Mouse (Mus musculus) gastrocnemius, adult 8-10 months (tissue): ENCODE measurements around the gene Gm20683. TPM values are rescaled to one million over a fixed set of nuclear protein-coding genes. Genes with fewer than 3 reads are reported as not detected.
"Not testable (repeated sequence)": the region's sequence is repeated elsewhere in the genome, so short reads cannot be mapped to it uniquely, and the experiment has no call there.

Experiments
- DNase-seq, 2 experiments: peaks; one replicate each; pipeline ENCODE4 v3.0.0; 2022; ENCODE audit warnings: low spot score in 2 of 2
- total RNA-seq, 4 experiments: library from RNA; stranded (reverse); gene quantifications; 2 replicates each; pipeline ENCODE4 v1.2.4; 2022

The Gm20683 gene
- total RNA-seq, 4 experiments from 2014 or later = 9.1 to 15.3 (median 12.3) TPM

DNA sequence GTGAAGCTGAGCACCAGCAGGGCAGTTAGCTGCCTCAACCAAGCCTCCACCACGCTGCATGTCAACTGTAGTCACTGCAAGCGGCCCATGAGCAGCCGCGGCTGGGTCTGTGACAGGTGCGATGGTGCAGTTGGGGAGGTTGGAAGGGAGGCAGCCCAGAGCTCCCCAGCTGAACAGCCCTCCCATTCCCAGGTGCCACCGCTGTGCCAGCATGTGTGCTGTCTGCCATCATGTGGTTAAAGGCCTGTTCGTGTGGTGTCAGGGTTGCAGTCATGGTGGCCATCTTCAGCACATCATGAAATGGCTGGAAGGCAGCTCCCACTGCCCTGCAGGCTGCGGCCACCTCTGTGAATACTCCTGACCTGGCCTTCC is 13.4 kb downstream of the Gm20683 start:
- DNase-seq = peak in 1 of 2 experiments; percentile 5

DNA sequence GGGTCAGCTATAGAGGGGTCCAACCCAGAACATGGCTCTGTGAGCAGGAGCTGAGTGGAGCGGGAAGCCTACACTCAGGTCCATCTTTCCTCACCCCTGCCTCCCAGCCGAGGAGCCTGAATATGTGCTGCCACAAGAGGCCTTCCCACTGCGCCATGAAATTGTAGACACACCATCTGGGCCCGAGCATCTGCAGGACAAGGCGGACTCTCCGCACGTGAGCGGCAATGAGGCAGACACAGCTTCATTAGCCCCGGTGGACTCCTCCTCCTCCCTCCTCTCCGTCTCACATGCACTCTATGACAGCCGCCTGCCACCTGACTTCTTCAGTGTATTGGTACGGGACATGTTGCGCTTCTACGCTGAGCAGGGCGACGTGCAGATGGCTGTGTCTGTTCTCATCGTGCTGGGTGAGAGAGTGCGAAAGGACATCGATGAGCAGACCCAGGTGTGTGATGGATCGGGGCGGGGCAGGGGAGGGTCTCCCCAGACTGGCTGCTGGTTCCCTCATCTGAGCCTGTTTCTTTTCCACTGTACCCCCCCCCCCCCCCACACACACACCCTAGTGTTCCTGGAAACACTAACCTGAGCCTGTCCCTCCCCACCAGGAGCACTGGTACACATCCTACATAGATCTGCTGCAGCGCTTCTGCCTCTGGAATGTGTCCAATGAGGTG is 13.9 kb downstream of the Gm20683 start:
- DNase-seq = peak in 1 of 2 experiments; percentile 7

DNA sequence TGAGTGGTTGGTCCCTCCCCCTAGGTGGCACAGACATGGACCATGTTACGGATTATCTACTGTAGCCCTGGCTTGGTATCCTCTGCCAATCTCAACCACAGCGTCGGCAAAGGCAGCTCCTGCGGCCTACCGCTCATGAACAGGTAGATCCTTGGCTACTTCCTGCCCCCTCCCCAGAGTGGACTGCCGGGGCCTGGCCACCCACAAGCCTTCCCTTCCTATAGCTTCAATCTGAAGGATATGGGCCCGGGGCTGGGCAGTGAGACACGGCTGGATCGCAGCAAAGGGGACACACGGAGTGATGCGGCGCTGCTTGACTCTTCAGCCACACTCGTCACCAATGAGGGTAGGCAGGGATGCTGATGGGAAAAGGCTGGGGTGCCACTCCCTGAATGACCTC is 14.6 kb downstream of the Gm20683 start:
- DNase-seq = no peak

DNA sequence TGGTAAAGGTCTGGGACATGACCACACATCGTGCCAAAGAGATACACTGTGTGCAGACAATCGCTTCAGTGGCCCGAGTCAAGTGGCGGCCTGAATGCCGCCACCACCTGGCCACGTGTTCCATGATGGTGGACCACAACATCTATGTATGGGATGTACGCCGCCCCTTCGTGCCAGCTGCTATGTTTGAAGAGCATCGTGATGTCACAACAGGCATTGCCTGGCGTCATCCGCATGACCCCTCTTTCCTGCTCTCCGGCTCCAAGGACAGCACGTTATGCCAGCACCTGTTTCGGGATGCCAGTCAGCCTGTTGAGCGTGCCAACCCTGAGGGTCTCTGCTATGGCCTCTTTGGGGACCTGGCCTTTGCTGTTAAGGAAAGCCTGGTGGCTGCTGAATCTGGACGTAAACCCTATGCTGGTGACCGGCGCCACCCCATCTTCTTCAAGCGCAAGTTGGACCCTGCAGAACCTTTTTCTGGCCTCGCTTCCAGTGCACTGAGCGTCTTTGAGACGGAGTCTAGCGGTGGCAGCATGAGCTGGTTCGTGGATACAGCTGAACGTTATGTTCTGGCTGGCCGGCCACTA is 15.5 kb downstream of the Gm20683 start:
- DNase-seq = no peak

- DNase-seq = no peak
Observed at GRCm38 (mm10) chr17:25825311-25825710, 16.3 kb downstream of the Gm20683 start.

GRCm38 (mm10) chr17:25824362-25825142 is 17.0 kb downstream of the Gm20683 start:
- DNase-seq = no peak

DNA sequence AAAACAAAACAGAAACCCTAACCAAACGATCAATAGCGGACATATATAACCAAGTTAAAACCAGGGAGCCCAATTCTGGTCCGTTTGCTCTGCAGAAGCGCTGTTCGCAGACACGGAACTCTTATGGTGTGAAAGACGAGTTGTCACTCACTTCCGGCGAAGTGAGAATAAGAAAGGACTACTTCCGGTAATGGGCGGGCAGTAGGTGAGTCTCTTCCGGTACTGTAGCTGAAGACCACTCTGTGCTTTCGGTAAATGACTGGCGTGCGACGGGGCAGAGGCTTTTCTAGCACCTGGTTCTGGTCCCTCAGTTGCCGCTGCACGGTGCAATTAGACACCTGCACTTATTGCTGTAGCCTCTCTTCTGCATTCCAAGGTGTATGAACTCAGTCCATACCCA is 18.1 kb downstream of the Gm20683 start, which contains the start of gene Wdr24:
TSS of gene Wdr24 (plus strand) at position 176 of the 400 bp plus-strand sequence.
- DNase-seq = peak in 1 of 2 experiments; percentile 57

DNA sequence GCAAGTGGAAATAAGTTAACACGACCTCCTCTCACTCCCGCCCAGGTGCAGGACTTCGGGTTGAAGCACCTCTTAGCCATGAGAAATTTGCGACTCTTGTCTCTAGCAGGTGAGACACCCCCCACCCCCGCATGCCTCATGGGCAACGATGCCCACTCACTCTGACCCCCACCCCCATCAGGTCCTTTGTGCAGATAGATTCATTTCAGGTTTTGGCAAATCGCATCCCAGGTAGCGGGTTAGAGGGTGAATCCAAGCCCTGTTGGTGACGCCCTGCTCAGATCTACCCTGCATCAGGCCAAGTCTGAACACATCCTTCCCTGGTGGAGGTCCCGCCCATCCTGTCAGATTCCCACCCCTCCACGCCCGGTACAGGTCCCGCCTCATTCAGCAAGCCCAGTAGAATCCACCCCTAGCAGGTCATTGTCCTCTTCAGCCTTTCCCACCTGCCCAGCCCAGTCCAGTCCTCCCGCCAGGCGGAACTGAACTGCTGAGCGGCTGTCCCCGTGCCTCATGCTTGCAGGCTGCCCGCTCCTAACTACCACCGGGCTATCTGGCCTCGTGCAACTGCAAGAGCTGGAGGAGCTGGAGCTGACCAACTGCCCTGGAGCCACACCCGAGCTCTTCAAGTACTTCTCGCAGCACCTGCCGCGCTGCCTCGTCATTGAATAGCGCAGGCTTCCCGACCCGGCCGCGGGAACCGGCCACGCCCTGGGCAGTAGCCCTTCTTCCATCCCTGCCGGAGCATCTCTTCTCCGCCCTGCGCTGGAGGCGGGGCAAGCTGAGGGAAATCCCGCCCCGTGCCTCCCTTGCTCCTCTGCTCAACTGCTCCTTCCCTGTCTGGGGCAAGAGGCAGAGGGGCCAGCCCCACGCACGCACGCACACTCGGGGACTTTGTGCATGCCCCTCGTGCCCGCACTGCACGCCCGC is 22.4 kb downstream of the Gm20683 start:
- no peak for DNase-seq

GRCm38 (mm10) chr17:25817662-25818061 is 23.9 kb downstream of the Gm20683 start:
- no peak for DNase-seq

- peak in 1 of 2 experiments; percentile 55 for DNase-seq
Observed at GRCm38 (mm10) chr17:25813471-25813870, 28.1 kb downstream of the Gm20683 start.

DNA sequence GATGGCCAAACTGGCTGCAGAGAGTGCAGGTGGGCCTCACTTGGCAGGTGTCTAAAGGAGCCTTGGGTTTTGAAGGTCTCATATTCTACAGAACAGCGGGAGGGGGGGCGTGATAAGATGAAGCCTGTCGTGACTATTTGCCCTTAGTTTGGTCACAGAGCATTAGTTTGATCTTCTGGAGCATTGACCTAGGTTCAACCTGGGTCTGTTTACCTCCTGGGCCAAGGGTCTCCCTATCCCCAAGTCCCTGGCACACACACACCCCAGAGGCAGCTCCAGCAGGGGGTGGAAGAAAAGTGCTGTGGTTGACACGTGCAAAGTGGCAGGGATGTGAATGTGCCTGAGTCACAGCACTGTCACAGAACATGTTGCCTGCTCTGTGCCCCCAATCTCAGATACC is 30.7 kb downstream of the Gm20683 start:
- no peak for DNase-seq

GRCm38 (mm10) chr17:25809606-25810340 is 31.8 kb downstream of the Gm20683 start:
- DNase-seq = no peak

DNA sequence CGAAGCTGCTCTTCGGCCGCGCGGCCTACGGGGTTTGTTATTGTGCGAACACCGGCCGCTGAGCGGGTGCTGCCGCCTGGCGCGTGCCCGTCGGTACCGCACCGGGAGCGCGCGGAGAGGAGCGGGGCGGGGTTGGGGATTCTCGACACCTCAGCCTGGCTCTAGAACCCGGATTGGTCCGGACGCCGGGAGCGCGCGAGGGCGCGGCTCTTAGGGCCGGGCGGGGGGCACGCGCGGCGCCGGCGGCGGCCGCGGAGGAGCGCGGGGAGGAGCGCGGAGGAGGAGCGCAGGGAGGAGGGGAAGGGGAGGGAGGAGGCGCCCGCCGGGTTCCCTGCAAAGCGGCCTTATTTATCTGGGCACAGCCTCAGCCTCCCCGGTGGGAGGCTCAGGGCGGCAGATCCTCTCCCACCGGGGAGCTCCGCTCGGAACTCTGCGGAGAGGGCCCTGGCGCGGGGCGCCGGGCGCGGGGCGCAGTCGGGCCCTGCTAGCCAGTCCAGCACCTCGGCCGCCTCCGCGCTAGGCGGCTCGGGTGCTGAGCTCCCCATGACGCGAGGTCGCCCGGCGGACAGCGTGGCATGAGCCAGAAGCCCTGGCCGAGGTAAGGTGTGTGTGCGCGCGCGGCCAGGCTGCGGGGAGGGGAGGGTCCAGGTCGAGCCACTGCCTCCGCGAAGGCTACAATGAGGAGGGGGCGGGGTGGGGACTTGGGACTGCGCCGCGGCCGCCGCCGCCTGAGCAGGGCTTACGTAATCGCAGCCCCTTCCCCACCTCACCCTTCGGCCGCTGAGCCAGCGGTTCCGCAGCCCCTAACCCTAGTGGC is 32.6 kb downstream of the Gm20683 start, which contains the start of gene Fbxl16:
TSS of gene Fbxl16 (plus strand) at position 297 of the 817 bp plus-strand sequence.
- peak in 1 of 2 experiments; percentile 47 for DNase-seq

- no peak for DNase-seq
Observed at GRCm38 (mm10) chr17:25808028-25808427, 33.5 kb downstream of the Gm20683 start.

DNA sequence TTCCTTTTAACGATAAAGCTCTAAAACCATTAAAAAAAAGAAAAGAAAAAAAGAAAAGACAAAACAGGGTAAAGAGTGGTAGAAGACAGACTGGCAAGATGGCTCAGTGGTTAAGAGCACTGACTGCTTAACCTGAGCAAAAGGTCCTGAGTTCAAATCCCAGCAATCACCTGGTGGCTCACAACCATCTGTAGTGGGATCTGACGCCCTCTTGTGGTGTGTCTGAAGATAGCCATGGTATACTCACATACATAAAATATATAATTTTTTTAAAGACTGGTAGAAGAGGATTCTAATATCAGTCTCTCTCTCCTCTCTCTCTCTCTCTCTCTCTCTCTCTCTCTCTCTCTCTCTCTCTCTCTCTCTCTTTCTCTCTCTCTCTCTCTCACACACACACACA is 34.1 kb downstream of the Gm20683 start:
- not testable (repeated sequence) for DNase-seq

DNA sequence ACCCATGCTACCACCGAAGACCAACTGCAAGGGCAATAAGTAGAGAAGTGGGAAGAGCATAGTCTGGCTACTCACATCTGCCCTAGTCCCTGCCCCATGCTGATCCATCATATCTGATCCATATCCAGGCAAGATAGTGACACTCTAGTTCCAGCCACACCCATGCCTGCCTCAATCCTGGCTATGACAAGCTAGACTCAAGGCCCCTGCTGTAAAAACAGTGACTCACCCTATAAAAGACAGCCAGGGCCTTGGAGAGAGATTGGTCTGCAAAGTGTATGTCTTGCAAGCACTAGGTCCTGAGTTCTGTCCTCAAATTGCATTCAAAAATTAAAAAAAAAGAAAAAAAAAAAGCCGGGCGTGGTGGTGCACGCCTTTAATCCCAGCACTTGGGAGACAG is 35.1 kb downstream of the Gm20683 start:
- no peak for DNase-seq

DNA sequence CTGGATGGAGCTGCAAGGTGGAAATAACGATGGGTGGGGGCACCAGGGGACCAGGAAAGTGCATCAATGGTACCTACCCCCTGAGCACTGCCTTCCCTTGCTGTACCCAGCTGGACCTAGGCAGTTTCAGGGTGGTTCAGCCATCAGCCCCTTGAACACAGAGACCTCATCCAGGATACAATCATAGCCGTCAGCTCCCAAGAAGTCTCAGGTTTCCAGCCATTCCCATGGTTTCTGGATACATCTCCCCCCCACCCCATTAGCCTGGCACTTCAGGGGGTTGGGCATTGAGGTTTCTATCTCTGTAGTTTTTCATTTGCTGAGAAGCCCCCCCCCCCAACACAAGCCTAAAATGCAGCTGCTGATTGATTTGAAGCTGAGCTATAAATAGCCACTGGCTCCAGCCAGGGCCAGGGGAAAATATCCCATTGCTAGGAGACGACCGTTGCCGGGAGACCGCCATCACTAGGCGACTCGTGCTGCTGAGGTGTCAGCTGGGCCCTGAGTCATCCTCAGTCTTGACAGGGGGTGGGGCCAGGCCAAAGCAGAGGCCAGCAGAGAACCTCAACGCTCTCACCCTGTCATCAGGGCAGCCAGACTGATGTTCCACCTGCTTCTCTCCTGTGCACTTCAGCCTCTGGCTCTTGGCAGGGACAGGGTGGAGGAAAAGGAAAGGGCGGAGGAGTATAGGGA is 38.6 kb downstream of the Gm20683 start:
- DNase-seq = no peak

DNA sequence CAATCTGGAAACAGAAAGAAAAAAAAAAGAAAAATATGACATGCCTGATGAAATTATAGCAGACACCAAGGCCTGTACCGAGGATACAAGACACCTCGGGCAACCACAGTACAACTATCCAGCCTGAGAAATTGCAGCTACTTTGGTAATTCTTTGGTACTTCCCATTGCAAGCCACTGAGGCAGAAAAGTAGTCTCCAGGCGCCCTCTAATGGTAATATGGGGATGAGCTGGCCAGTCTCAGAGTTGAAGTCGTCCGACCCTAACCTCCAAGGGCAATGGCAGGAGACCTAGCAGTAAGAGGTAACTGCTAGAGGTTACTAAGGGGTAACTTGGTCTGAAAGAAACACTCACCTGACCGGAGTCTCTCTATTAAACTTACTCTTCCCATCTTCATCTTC is 40.5 kb downstream of the Gm20683 start:
- DNase-seq = no peak

- peak; percentile 78 to 80 for DNase-seq
Observed at GRCm38 (mm10) chr17:25796951-25797369, 44.6 kb downstream of the Gm20683 start, which contains the start of gene Metrn. Gene Metrn, minus strand, starts transcription at chr17:25797136.
